Mouse (Mus musculus) myocyte (in vitro differentiated cells): Measurements from ENCODE around the gene Spata17. TPM values are rescaled to one million over a fixed set of nuclear protein-coding genes. Genes with fewer than 3 reads are reported as not detected.

Experiments used
- H3K27me3 ChIP-seq: one replicate; pipeline ENCODE4 v1.6.1; 2011; ENCODE audit not compliant: control insufficient read depth, insufficient read depth, insufficient read length
- H3K36me3 ChIP-seq: one replicate; pipeline ENCODE4 v1.6.1; 2011; ENCODE audit not compliant: control insufficient read depth, insufficient read depth
- H3K4me2 ChIP-seq: one replicate; pipeline ENCODE4 v1.6.1; 2011; ENCODE audit warnings: low read depth, control low read depth
- H3K4me3 ChIP-seq: one replicate; pipeline ENCODE4 v1.5.1; 2011; ENCODE audit warnings: mild to moderate bottlenecking, control low read depth, moderate library complexity
- H3K79me2 ChIP-seq: one replicate; pipeline ENCODE4 v1.6.1; 2011; ENCODE audit not compliant: control insufficient read depth, insufficient read depth
- H3ac ChIP-seq: one replicate; pipeline ENCODE4 v1.6.1; 2011; ENCODE audit not compliant: control insufficient read depth, insufficient read length
- CEBPB ChIP-seq: IDR thresholded peaks from 2 replicates; pipeline ENCODE4 v1.6.1; 2011; ENCODE audit warnings: mild to moderate bottlenecking, moderate library complexity; ENCODE audit not compliant: poor library complexity, insufficient read depth, severe bottlenecking
- E2F4 ChIP-seq: IDR thresholded peaks from one replicate; pipeline ENCODE4 v1.6.1; 2011; ENCODE audit warnings: mild to moderate bottlenecking, control low read depth, moderate library complexity; ENCODE audit not compliant: insufficient read depth
- MAX ChIP-seq: IDR thresholded peaks from one replicate; pipeline ENCODE4 v1.6.1; 2011; ENCODE audit warnings: low read depth, mild to moderate bottlenecking, control low read depth
- MYOD1 ChIP-seq, 3 experiments: IDR thresholded peaks; one replicate each; pipeline ENCODE4 v1.6.1; 2011; ENCODE audit warnings: control low read depth in 2 of 3, low read depth in 2 of 3, mild to moderate bottlenecking in 2 of 3, moderate library complexity in 1 of 3; ENCODE audit not compliant: insufficient read length in 2 of 3, control insufficient read depth in 1 of 3
- MYOG ChIP-seq, 3 experiments: IDR thresholded peaks; one replicate each; pipeline ENCODE4 v1.6.1; 2011; ENCODE audit warnings: control low read depth in 2 of 3, low read depth in 2 of 3, mild to moderate bottlenecking in 2 of 3; ENCODE audit not compliant: insufficient read length in 2 of 3, control insufficient read depth in 1 of 3, insufficient read depth in 1 of 3
- POLR2A ChIP-seq: IDR thresholded peaks from one replicate; pipeline ENCODE4 v1.6.1; 2011; ENCODE audit warnings: low read depth, mild to moderate bottlenecking, control low read depth, moderate library complexity; ENCODE audit not compliant: insufficient read length
- POLR2AphosphoS2 ChIP-seq: IDR thresholded peaks from one replicate; pipeline ENCODE4 v1.6.1; 2011; ENCODE audit warnings: low read depth, control low read depth; ENCODE audit not compliant: insufficient read length
- REST ChIP-seq: IDR thresholded peaks from one replicate; pipeline ENCODE4 v1.6.1; 2011; ENCODE audit warnings: mild to moderate bottlenecking, control low read depth, moderate library complexity; ENCODE audit not compliant: insufficient read depth, insufficient read length
- SRF ChIP-seq: IDR thresholded peaks from one replicate; pipeline ENCODE4 v1.6.1; 2011; ENCODE audit warnings: low read depth; ENCODE audit not compliant: control insufficient read depth, insufficient read length
- TCF12 ChIP-seq: IDR thresholded peaks from one replicate; pipeline ENCODE4 v1.6.1; 2011; ENCODE audit warnings: mild to moderate bottlenecking, control low read depth; ENCODE audit not compliant: poor library complexity, insufficient read depth, severe bottlenecking
- TCF3 ChIP-seq: IDR thresholded peaks from one replicate; pipeline ENCODE4 v1.6.1; 2011; ENCODE audit warnings: low read depth, control low read depth; ENCODE audit not compliant: insufficient read length
- USF1 ChIP-seq: IDR thresholded peaks from one replicate; pipeline ENCODE4 v1.6.1; 2011; ENCODE audit warnings: low read depth, mild to moderate bottlenecking, control low read depth, moderate library complexity
- polyA plus RNA-seq: library from polyadenylated mRNA; unstranded; fragments of >200 nt; fragmentation: generic; extraction: Trizol; gene quantifications from one replicate; pipeline ENCODE4 v1.2.1, GENCODE M21; 2012; ENCODE audit warnings: missing spikeins

Spata17 gene
- polyA plus RNA-seq, 1 experiment: 0.05 TPM

- no peak overlapping the region for H3K4me2 ChIP-seq
These were observed 11.2 kb upstream of the Spata17 start for GRCm38 (mm10) chr1:187226328-187227025.

GRCm38 (mm10) chr1:187220756-187221155 lies 5.5 kb upstream of the Spata17 start:
- no peak for TF ChIP-seq CEBPB
- TF ChIP-seq MYOG (IDR thresholded peaks at IDR 0.05; ENCODE audit: control insufficient read depth in 1 of 3, insufficient read depth in 1 of 3, insufficient read length in 2 of 3, low read depth in 2 of 3): no peak
- no peak for TF ChIP-seq TCF12
- TF ChIP-seq E2F4: no peak
- no peak for TF ChIP-seq POLR2AphosphoS2
- no peak for TF ChIP-seq TCF3
- no peak for TF ChIP-seq POLR2A
- TF ChIP-seq USF1: no peak
- no peak for TF ChIP-seq SRF
- no peak for TF ChIP-seq REST
- no peak for TF ChIP-seq MYOD1 (IDR thresholded peaks at IDR 0.05; ENCODE audit: control insufficient read depth in 1 of 3, insufficient read length in 2 of 3, low read depth in 2 of 3)
- TF ChIP-seq MAX: no peak
- Histone ChIP-seq H3K4me2 (no peak overlapping the region), H3K79me2 (peaks cover 47% of the 10 kb centered on the region), H3ac (no peak overlapping the region), H3K4me3 (no peak overlapping the region), H3K27me3 (no peaks in the 10 kb centered on the region), H3K36me3 (no peaks in the 10 kb centered on the region)

More at GRCm38 (mm10) chr1:187226328-187227025, 11.2 kb upstream of the Spata17 start:
- peaks cover 56% of the 10 kb centered on the region for H3K79me2 ChIP-seq
- no peak overlapping the region for H3K4me3 ChIP-seq
- peaks cover 3% of the 10 kb centered on the region for H3K36me3 ChIP-seq
- no peak overlapping the region for H3ac ChIP-seq
- no peak for TF ChIP-seq CEBPB
- TF ChIP-seq TCF12: no peak
- no peak for TF ChIP-seq POLR2AphosphoS2
- no peak for TF ChIP-seq MYOG (IDR thresholded peaks at IDR 0.05; ENCODE audit: control insufficient read depth in 1 of 3, insufficient read depth in 1 of 3, insufficient read length in 2 of 3, low read depth in 2 of 3)
- TF ChIP-seq MYOD1 (IDR thresholded peaks at IDR 0.05; ENCODE audit: control insufficient read depth in 1 of 3, insufficient read length in 2 of 3, low read depth in 2 of 3): no peak
- TF ChIP-seq E2F4: no peak
- TF ChIP-seq SRF: no peak
- no peak for TF ChIP-seq MAX
- TF ChIP-seq REST: no peak
- no peak for TF ChIP-seq USF1
- no peak for TF ChIP-seq TCF3
- H3K27me3 ChIP-seq: no peaks in the 10 kb centered on the region

- Histone ChIP-seq H3K36me3 (no peaks in the 10 kb centered on the region), H3K27me3 (no peaks in the 10 kb centered on the region), H3K4me2 (no peak overlapping the region), H3K79me2 (peaks cover 38% of the 10 kb centered on the region), H3ac (no peak overlapping the region), H3K4me3 (peak overlapping the region; percentile 66)
- TF ChIP-seq POLR2A: no peak
- TF ChIP-seq USF1: no peak
- no peak for TF ChIP-seq MAX
- no peak for TF ChIP-seq POLR2AphosphoS2
- TF ChIP-seq REST: no peak
- no peak for TF ChIP-seq TCF12
- TF ChIP-seq E2F4: no peak
- no peak for TF ChIP-seq CEBPB
- TF ChIP-seq SRF: no peak
- TF ChIP-seq MYOG (IDR thresholded peaks at IDR 0.05; ENCODE audit: control insufficient read depth in 1 of 3, insufficient read depth in 1 of 3, insufficient read length in 2 of 3, low read depth in 2 of 3): no peak
- no peak for TF ChIP-seq TCF3
- no peak for TF ChIP-seq MYOD1 (IDR thresholded peaks at IDR 0.05; ENCODE audit: control insufficient read depth in 1 of 3, insufficient read length in 2 of 3, low read depth in 2 of 3)
These were observed 1.6 kb upstream of the Spata17 start for GRCm38 (mm10) chr1:187216620-187217410.

DNA sequence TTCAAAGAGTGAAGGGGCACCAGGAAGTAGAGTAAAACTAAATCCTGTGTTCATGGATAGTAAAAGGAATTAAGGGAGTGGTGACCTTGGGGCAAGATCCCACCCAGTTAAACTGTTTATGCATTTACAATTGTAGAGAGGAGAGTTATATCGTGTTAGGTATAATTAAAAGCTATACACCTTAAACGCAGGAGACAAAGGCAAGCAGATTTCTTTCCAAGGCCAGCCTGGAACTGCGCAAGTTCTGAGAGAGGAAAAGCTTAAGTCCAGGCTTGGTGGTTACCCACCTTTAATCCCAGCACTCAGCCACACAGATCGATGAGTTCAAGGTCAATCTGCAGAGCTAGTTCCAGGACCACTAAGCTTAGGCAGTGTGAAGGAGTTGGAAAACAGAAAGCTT lies 4.5 kb downstream of the Spata17 start:
- peaks cover 2% of the 10 kb centered on the region for H3K79me2 ChIP-seq
- no peak overlapping the region for H3ac ChIP-seq
- no peak overlapping the region for H3K4me3 ChIP-seq
- no peaks in the 10 kb centered on the region for H3K27me3 ChIP-seq
- H3K4me2 ChIP-seq: no peak overlapping the region
- TF ChIP-seq MAX (no peak), SRF (no peak), MYOG (IDR thresholded peaks at IDR 0.05; ENCODE audit: control insufficient read depth in 1 of 3, insufficient read depth in 1 of 3, insufficient read length in 2 of 3, low read depth in 2 of 3) (no peak), MYOD1 (IDR thresholded peaks at IDR 0.05; ENCODE audit: control insufficient read depth in 1 of 3, insufficient read length in 2 of 3, low read depth in 2 of 3) (no peak), USF1 (no peak), E2F4 (no peak), TCF12 (no peak), TCF3 (no peak), REST (no peak), POLR2AphosphoS2 (no peak), CEBPB (no peak), POLR2A (no peak)
- no peaks in the 10 kb centered on the region for H3K36me3 ChIP-seq
